ENCODE assay signal across 24 mouse cellular contexts in the genomic region with DNA sequence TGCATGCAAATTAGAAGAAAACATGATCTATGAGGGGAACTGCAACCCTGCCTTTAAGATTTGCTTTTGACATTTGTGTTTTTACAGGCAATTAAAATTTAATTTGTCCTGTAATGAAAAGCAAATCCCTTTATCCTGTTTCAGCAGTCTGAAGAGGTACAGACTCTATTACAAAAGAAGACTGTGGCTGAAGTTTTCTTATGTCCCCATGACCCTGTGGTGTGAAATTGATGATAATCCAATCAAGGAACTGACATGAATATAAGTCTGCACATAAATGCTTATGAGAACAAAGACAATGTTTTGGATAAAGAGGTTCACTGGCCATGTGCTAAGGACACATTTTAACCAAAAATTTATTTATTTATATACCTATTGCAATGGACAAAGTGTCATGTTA.
DNase-seq lines count a peak whose midpoint lies in the region; ATAC-seq and TF ChIP-seq lines count a peak whose summit lies in the region.
"Had no signal": no experiment of that assay in that cellular context is flagged by ENCODE, and none has a peak within 500 bp of the region (broad histone marks: within the 10 kb centered on the region; RNA-seq: fewer than 3 reads in every experiment).

No protein-coding gene starts in this region.

- H3K9ac ChIP-seq in midbrain, embryonic 11.5 days (ENCODE audit: low read length): no peak overlapping the region
- no peak overlapping the region for H3K9ac ChIP-seq in midbrain, postnatal 0 days (replicated peaks; ENCODE audit: low read length, poor library complexity, severe bottlenecking)
- H3K9ac ChIP-seq in midbrain, embryonic 13.5 days (replicated peaks): no peak overlapping the region
- H3K9ac ChIP-seq: embryonic facial prominence, embryonic 13.5 days; embryonic facial prominence, embryonic 15.5 days; forebrain, embryonic 12.5 days had no signal

- H3K9me3 ChIP-seq in midbrain, embryonic 11.5 days (ENCODE audit: control insufficient read depth, low read length): no peaks in the 10 kb centered on the region
- H3K9me3 ChIP-seq in midbrain, postnatal 0 days (ENCODE audit: low read length): no peaks in the 10 kb centered on the region
- no peaks in the 10 kb centered on the region for H3K9me3 ChIP-seq in midbrain, embryonic 13.5 days
- no peaks in the 10 kb centered on the region for H3K9me3 ChIP-seq in midbrain, embryonic 10.5 days (replicated peaks)
- H3K9me3 ChIP-seq: embryonic facial prominence, embryonic 13.5 days; embryonic facial prominence, embryonic 15.5 days; forebrain, embryonic 10.5 days; forebrain, embryonic 12.5 days had no signal

- DNase-seq in midbrain, embryonic 11.5 days (ENCODE audit: low spot score, missing footprints): no peak
- DNase-seq in midbrain, postnatal 0 days (ENCODE audit: low spot score): no peak
- DNase-seq in midbrain, embryonic 10.5 days (ENCODE audit: low spot score): no peak
- peak; percentile 11 for DNase-seq in retina, postnatal 1 day
- no peak for DNase-seq in retina, embryonic 14.5 days (ENCODE audit: low spot score)
- no peak for DNase-seq in adrenal gland, postnatal 14 days
- DNase-seq: adrenal gland, adult 2 months; adrenal gland, postnatal 10 days; adrenal gland, postnatal 36 days; cerebellum, adult 11 months; cerebellum, adult 18-20 months; cerebellum, adult 8-10 months; cerebellum, adult 9-11 months; cerebellum, postnatal 14 days; cerebellum, postnatal 36 days; embryo, embryonic 11 days had no signal

- no peak overlapping the region for H3K27ac ChIP-seq in midbrain, embryonic 11.5 days (ENCODE audit: low read depth, low read length)
- no peak overlapping the region for H3K27ac ChIP-seq in midbrain, postnatal 0 days (ENCODE audit: low read depth, low read length)
- H3K27ac ChIP-seq in midbrain, embryonic 13.5 days: no peak overlapping the region
- no peak overlapping the region for H3K27ac ChIP-seq in midbrain, embryonic 10.5 days (replicated peaks)
- H3K27ac ChIP-seq: embryonic facial prominence, embryonic 13.5 days; embryonic facial prominence, embryonic 15.5 days; forebrain, embryonic 10.5 days; forebrain, embryonic 12.5 days had no signal

- H3K27me3 ChIP-seq in midbrain, embryonic 11.5 days (ENCODE audit: control insufficient read depth, insufficient read depth, low read length): no peaks in the 10 kb centered on the region
- H3K27me3 ChIP-seq in midbrain, postnatal 0 days (ENCODE audit: insufficient read depth, low read length): no peaks in the 10 kb centered on the region
- H3K27me3 ChIP-seq in midbrain, embryonic 13.5 days: 0 out of 2 replicates have a peak, but pooled peaks cover 3% of the 10 kb centered on the region
- no peaks in the 10 kb centered on the region for H3K27me3 ChIP-seq in midbrain, embryonic 10.5 days (ENCODE audit: low read depth, poor library complexity, severe bottlenecking)
- H3K27me3 ChIP-seq: embryonic facial prominence, embryonic 13.5 days; embryonic facial prominence, embryonic 15.5 days; forebrain, embryonic 12.5 days had no signal

- no peaks in the 10 kb centered on the region; the same call in 1 of the 2 replicates for H3K4me1 ChIP-seq in midbrain, embryonic 11.5 days (ENCODE audit: control insufficient read depth, insufficient read depth, low read length)
- H3K4me1 ChIP-seq in midbrain, postnatal 0 days (ENCODE audit: insufficient read depth, low read length): no peaks in the 10 kb centered on the region
- H3K4me1 ChIP-seq in midbrain, embryonic 13.5 days (replicated peaks): 0 out of 2 replicates have a peak, but pooled peaks cover 4% of the 10 kb centered on the region
- H3K4me1 ChIP-seq in midbrain, embryonic 10.5 days: 0 out of 2 replicates have a peak, but pooled peaks cover 3% of the 10 kb centered on the region
- H3K4me1 ChIP-seq: embryonic facial prominence, embryonic 13.5 days; embryonic facial prominence, embryonic 15.5 days had no signal

- no peak for TF ChIP-seq CTCF in midbrain, postnatal 0 days (IDR thresholded peaks at IDR 0.05)

- no peak overlapping the region for H3K4me2 ChIP-seq in midbrain, embryonic 11.5 days
- no peak overlapping the region for H3K4me2 ChIP-seq in midbrain, postnatal 0 days (ENCODE audit: low read depth, low read length, poor library complexity, severe bottlenecking)
- H3K4me2 ChIP-seq in midbrain, embryonic 13.5 days (replicated peaks): no peak overlapping the region
- H3K4me2 ChIP-seq: embryonic facial prominence, embryonic 13.5 days; embryonic facial prominence, embryonic 15.5 days; forebrain, embryonic 12.5 days had no signal

- no peaks in the 10 kb centered on the region for H3K36me3 ChIP-seq in midbrain, embryonic 11.5 days (ENCODE audit: control insufficient read depth, insufficient read depth, low read length)
- no peaks in the 10 kb centered on the region for H3K36me3 ChIP-seq in midbrain, postnatal 0 days (ENCODE audit: insufficient read depth, low read length)
- H3K36me3 ChIP-seq in midbrain, embryonic 13.5 days: no peaks in the 10 kb centered on the region
- H3K36me3 ChIP-seq in midbrain, embryonic 10.5 days: no peaks in the 10 kb centered on the region
- H3K36me3 ChIP-seq: embryonic facial prominence, embryonic 13.5 days; embryonic facial prominence, embryonic 15.5 days; forebrain, embryonic 10.5 days; forebrain, embryonic 12.5 days had no signal

- H3K4me3 ChIP-seq in midbrain, embryonic 11.5 days (ENCODE audit: low read depth, low read length): no peak overlapping the region
- H3K4me3 ChIP-seq in midbrain, postnatal 0 days (ENCODE audit: low read depth, low read length): no peak overlapping the region
- no peak overlapping the region for H3K4me3 ChIP-seq in midbrain, embryonic 13.5 days (replicated peaks)
- H3K4me3 ChIP-seq in midbrain, embryonic 10.5 days: no peak overlapping the region
- H3K4me3 ChIP-seq: embryonic facial prominence, embryonic 13.5 days; embryonic facial prominence, embryonic 15.5 days; erythroblast, embryonic 14.5 days; forebrain, embryonic 10.5 days; forebrain, embryonic 12.5 days had no signal

- ATAC-seq in midbrain, embryonic 11.5 days (ENCODE audit: low FRiP score): peak; percentile 54; the same call in 1 of the 2 replicates
- ATAC-seq in midbrain, postnatal 0 days (ENCODE audit: low FRiP score): no peak
- peak; percentile 14; the same call in 1 of the 2 replicates for ATAC-seq in midbrain, embryonic 13.5 days
- ATAC-seq: forebrain, embryonic 14.5 days; forebrain, embryonic 16.5 days had no signal
